Mouse (Mus musculus) layer of hippocampus, adult 8-10 months (tissue): ENCODE data around the gene Tbc1d23. TPM values are rescaled to one million over a fixed set of nuclear protein-coding genes. Genes with fewer than 3 reads are reported as not detected.
A peak's percentile ranks its signal among the peaks of the same experiment; 100 is the strongest.
"Not testable (repeated sequence)": the region's sequence is repeated elsewhere in the genome, so short reads cannot be mapped to it uniquely, and the experiment has no call there.

Experiments
- DNase-seq, 2 experiments: peaks; one replicate each; pipeline ENCODE4 v3.0.0; 2022; ENCODE audit warnings: low spot score in 2 of 2
- total RNA-seq, 4 experiments: library from RNA; stranded (reverse); gene quantifications; 2 replicates each; pipeline ENCODE4 v1.2.4; 2022

Gene Tbc1d23
- total RNA-seq: 10 to 100 TPM; 47.4 to 52.9 (median 51.1) TPM

DNA sequence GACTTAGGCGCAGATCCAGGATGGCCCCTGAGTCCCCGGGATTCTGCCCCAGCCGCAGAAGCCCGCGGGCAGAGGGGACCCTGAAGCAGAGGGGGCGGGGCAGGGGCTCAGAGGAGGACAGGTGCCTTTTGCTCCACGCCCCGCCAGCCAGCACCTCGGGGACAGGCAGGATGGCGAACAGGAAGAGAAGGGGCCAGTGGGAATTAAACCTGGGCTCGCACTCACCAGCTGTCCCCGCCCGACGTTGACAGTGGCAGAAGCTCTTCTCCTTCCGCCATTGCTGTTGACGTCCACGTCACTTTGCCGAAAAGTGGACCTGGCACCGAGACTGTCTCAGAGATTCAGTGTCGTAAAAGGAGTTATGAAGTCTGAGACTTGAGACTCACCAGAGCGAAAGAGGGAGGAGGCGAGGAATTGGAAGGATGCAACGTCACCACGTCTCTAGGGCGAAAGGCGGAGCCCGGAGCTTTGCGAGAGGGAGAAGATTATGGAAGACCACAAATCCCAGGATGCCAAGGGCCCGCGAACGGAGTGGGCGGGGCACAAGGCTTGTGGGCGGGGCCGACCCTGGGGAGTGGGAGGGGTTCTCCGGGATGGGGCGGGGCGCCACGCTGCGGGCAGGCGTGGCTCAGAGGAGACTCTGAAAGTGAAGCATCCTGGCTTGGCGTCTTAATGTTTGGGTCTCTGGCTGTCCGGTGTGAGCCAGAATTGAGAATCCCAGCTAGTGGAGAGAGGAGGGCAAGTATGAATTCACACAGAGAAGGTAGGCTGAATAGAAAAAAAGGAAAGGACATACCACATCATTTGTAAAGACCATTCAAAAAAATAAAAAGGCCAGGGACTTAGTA, at the start of gene Tbc1d23:
TSS of gene Tbc1d23 (minus strand) at position 416 of the 848 bp plus-strand sequence.
- DNase-seq: peak; percentile 96 to 99

DNA sequence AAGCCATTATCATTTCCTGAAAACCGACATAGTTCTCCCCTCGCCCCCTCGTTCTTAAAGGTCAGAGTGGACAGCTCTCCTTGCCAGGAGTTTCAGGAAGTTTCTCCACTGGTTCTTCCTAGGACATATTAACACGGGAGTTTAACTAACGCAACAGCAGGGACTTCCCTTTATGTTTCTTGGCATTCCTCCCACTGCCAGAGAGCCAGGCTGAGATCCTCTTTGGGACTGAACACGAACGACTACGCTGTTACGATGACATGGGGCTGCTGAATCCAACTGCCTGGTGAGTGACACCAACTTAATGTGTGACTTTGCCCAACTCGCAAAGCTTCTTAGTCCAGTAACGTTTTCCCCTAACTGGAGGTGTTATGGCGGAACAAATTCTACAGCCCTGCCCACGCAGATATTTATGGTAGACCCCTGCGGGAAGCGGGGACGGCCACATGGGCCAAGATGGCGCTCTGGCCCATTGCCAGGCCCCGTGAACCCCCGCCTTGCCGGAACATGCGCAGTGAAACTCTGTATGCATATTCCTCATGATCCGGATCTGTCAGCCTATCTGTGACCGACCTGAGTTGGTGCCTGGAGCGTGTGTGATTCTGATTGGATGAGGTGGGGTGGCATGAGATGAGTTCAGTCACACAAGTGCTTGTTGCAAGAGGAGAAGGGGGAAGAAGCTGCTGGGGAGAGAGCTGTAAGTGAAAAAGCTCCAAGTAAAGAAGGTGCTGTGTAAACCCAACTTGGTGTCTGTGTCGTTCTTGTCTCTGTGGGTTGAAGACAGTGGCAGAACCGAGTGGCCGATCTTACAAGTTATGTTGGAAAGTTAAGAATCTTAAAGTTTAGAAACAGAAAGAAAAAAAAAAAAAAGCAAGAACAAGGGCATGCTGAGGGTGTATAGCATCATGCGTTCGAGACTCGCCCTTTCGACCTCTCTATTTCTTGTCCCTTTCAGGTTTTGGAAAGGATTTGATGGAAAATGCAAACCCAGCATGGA, 49.2 kb upstream of the Tbc1d23 start:
- DNase-seq: no peak

DNA sequence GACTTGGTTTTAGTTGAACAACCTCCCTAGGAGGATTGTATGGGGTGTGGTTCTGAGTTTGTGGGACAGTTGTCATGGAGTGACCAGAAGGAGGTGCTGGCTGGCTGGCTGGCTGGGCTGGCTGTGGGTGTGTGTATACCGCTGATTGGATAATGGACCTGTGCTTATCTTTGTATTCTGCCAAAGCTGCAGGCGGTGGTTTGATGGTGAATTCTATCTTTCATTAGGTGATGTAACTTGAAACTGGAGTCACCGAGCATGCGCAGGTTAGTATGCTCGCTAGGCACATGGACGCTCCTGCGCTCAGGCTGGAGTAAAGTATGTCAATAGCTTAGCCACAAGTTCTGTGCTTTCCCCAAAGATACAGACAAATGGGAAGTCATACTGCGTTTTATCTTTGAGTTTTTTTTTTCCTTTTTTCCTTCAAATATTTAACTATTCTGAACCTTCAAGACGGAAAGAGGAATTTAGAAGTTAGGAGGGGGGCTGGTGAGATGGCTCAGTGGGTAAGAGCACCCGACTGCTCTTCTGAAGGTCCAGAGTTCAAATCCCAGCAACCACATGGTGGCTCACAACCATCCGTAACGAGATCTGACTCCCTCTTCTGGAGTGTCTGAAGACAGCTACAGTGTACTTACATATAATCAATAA, 47.8 kb upstream of the Tbc1d23 start:
- no peak for DNase-seq

DNA sequence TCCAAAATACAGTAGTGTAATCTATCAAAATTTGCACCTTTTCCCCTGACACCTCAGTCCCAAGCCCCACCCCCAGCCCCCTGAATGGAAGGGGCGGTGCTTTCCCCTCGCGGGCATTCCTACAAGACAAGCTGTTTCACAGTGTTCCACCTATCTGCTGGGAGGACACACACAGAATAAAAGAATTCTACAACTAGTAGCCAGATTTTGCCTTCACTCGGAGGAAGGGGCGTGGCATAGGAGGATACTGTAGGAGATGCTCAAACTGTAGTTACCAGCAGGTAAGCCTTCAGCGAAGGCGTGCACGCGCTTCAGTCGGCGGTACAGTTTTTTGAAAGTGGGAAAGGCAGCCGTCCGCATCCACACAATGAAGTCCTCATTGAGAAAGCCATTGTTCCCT, 38.4 kb upstream of the Tbc1d23 start:
- DNase-seq: no peak

DNA sequence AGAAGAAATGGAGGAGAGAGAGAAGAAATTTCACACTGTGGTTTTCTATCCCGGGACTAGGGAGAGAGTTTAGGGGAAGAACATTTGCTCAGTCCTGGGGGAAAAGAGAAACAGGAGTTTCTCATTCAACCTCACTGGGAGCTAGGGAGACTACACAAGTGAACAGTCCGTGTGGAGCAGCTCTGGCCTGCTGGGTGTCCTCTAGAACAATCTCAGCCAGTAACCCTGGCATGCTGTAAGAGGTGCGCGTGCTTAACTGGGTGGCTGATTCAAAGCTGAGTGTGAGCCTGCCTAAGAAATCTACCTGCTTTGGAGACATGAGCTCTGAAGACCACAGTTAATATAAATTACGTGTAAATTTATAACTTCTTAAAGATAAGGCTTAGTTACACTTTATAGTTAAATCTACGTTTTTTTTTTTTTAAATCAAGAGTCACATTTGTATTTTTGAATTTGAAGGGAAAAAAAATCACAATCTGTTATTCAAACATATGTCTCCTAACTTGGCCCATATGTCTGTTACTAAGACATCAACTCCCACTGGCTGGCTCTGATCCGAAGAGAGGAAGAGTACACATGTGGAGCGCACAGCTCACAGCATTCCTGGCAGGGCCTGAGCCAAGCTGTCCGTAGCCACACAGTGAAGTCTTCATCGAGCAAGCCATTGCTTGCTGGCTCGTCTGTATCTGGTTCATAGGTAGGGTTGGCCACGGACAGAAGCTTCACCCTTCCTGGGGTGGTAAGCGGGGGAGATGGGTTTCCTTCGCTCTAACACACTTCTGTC, 36.9 kb upstream of the Tbc1d23 start:
- DNase-seq: peak; percentile 56 to 75

DNA sequence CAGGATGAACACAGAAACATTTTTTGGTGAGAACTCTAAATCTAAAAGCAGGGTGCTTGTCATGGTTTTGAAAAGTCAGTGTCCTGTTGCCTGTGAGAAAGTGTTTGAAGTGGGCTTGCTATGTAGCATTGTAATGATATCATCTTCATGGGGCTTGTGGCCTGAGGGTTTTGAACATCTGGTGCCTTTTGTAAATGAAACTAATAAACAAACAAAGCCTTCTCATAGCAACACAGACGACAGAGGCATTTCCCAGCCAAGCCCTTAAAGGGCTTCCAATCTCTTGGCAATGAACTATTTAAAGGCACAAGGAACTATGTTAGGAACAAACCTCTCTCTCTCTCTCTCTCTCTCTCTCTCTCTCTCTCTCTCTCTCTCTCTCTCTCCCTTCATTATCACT, 35.8 kb upstream of the Tbc1d23 start:
- DNase-seq: no peak

DNA sequence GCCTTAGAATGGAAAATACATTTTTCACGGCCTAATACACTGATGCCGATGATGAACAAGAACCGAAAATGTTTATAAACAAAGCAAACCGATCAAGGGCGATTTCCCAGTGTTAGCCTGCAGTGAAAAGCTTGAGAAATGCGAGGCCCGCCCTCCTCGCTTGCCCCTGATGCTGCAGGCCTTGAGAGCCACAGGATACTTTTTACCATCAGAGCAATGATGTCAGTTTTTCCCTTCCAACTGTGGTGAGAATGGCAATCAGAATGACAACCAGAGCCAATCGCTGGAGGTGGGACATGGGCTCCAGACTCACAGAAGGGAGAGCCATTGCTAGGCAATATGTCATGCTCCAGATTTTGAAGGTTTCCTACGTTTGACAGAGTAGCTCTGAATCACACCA, 28.8 kb upstream of the Tbc1d23 start:
- DNase-seq: no peak

DNA sequence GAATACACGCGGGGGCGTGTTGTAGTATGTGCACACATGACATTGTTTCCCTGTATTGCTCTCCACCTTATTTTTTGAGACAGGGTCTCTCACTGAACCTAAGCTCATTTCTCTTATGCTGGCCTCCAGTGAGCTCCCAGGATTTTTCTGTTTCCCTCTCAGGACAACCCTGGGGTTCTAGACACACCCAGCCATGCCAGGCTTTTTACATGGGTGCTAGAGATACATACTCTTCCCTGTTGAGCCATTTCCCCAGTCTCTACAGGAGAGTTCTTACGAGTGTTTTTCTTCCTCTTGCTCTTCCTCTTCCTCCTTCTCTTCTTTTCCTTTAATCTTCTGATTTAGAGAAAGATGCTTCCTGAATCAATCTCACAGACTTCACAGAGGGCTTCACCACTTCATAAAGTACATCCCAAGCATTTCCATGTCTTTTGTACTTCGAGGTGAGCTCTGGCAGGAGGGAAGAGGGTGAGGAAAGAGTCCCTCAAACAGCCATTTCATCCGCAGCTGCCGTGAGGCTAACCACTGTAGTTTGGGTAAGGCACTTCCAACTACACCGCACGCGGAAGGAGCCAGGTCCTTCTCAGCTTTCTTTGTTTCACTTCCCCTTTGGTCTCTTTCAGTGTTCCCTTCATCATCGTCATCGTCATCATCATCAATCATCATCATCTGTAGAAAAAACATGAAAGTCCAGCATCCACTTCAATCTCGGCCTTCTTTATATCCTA, 28.2 kb upstream of the Tbc1d23 start:
- no peak for DNase-seq

DNA sequence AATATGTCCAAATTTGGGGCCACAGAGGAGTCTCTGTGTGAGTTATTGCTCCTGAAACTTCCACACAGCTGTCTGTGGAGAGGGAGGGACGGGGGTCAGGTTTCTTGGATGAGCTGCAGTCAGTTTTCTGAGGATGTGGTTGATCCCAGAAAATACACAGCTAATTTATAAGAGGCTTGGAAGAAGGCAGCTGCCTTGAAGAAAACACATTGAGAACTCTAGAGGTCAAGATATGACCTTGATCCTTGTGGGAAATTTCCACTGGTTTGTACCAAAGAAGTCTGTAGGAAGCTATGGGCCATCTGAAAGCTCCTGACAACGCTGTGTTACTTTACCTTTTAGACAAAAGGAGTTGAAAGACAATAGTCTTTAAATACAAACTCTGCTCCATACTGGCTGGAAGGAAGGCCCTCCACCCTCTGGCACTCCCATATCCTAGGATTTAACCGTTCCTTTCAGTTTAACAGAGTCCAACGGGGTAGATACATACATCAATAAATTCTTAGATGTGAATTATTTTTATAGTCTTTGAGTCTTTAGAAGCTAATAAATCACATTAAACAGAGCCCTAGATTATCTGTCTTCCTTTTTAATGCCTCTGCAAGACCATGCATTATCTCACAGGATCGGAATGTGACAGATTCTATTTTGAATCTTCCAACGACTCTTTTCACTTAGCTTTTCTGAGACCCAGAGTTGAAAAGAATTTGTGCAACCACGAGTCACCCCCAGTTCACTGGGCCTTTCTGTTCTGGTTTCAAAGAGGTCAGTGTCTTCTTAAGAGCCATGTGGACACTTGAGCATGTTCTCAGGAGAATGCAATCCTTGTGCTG, 20.5 kb upstream of the Tbc1d23 start:
- DNase-seq: no peak

DNA sequence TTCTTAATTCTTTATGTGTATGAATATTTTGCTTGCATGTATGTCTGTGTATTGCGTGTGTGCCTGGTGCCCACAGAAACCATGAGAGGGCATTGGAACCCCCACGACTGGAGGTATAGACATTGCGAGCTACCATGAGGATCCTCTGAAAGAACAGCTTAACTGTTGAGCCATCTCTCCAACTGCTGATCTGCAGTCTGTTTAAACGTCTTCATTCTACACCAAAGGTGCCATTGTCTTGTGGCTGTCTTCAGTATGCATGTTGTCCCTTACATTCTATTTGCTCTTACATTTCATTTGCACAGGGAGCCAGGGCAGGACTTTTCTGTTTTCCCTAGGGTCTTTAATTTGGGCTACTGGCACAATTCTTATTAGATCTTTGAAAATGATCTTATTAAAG, 19.7 kb upstream of the Tbc1d23 start:
- DNase-seq: no peak

DNA sequence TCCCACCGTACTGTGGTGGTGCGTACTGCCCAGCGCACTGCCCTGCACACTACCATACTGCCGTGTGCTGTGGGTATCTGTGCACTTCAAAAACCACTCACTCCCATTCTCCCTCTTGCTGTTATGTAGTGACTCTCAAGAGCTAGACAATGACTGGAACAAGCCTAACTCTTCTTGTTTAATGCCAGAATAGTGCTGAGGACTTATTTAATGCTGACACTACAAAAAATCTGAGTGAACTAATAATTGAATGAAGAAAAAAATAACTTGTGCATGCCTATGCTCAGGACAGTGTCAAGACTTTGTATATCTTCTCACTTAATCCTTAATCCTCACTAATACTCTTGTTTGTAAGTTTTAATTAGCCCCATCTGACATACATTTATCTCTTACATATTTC, 16.2 kb upstream of the Tbc1d23 start:
- no peak for DNase-seq

DNA sequence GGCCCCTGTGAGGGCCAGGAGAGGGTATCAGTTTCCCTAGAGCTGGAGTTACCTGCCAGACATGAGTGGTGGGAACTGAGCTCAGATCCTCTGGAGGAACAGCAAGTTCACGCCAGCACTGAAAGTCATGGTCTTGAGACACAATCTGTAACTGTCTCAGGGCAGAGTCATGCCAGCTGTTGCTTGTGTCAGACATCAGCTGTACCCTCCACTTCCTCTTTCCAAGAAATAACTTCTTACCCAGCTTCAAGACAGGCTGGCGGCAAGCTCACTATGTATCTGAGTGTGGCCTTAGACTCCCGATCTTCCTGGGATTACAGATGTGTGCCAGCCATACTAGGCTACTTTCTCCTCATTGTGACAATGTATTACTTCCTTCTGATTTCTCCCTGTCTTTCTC, 15.3 kb upstream of the Tbc1d23 start:
- no peak for DNase-seq

DNA sequence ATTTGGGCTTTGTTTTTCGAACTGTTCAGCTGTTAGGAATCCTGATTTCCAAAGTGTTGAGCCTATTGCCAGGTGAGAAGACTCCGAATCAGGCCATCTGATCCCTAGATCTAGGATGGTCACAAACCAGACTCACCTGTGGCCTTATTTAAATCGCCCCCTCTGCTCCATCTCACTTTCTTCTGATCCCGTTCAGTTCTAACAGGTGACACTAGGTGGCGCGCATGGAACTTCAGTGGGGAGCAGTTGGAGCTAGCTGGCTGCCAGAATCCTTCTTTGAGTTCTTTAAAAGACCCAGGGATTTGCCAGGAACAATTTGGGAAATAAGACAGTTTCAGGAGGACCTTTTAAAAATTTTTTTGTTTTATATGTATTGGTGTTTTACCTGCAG, 12.5 kb upstream of the Tbc1d23 start:
- DNase-seq: peak; percentile 43 to 72

DNA sequence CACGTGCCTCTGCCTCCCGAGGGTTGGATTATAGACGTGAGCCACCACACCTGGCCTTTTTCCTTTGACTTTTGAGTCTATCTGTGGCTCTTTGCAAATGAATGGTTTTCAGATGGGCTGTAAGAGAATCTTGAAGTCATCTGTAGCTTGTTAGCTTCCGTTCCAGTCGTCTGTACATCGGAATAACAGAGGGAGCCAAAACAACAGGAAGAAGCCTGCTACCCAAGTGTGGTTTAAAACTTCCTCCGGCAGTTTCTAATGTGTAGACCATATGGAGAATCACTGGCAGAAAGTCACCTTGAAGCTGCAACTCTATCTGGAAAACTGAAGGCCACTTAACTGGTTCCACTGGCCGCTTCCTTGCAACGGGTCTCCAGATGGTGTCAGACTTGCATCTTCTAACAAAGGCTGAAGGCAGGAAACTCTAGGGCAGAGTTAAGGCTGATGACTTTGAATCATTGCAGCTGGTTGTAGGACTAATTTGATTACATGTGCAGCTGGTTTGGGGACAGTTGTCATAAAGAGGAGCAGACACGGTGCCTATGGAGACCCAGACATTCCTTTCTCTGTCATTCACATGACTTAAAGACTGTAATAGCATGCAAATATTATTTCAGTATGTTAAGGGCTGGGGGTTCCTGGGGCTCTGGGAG, 12.0 kb upstream of the Tbc1d23 start:
- no peak for DNase-seq

DNA sequence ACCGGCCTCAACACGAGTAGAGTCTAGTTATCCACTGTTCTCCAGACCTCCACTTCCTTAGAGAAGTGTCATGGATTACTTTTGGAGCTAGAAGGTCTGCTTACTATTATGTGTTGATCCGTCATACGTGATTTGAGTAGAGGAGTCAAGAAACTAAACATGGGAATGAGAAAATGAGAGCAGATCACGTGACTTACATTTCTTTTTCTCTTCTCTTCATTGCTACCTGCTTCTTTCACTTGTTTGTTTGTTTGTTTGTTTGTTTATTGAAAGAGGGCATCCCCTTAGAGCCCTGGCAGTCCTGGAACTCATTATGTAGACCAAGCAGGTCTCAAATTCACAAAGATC, 11.5 kb upstream of the Tbc1d23 start:
- DNase-seq: no peak

DNA sequence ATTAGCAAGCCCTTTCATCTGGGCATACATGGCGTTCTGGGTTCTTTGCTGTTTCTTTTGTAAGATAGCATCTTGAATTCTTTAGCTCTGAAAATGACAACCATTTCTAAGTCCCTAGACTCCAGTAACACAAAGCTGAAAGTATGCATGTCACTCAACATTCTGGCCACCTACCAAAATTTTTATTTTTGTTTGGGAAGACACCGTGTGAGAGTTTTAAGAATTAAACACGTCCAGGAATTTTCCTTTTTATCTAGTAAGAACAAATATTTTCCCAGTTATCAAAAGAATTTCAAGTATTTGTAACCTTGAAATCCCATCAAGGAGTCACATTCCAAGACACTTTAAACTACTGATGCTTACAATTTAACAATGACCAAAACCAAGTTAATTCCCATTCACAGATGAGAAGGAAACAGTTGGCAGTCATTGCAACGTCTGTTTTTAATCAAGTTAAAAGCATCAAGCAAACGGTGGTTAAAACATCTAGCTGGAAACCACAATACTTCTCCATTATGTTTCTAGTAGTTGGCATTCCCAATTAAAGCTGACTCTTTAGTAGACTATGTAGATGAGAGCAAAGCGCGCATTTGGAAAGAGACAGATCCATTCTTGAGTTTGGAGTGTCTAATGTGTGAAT, 4.7 kb upstream of the Tbc1d23 start:
- no peak for DNase-seq

DNA sequence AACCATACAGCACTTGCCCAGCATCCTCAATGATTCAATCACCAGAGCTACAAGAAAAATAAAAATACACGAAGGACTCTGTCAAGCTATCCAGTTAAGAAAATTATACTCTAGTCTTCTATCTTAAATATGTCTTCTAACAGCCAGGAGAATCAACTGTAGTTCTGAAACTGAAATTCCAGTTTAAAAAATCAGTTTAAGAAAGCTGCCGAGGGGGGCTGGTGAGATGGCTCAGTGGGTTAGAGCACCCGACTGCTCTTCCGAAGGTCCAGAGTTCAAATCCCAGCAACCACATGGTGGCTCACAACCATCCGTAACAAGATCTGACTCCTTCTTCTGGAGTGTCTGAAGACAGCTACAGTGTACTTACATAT, 620 bp upstream of the Tbc1d23 start:
- DNase-seq: not testable (repeated sequence)

DNA sequence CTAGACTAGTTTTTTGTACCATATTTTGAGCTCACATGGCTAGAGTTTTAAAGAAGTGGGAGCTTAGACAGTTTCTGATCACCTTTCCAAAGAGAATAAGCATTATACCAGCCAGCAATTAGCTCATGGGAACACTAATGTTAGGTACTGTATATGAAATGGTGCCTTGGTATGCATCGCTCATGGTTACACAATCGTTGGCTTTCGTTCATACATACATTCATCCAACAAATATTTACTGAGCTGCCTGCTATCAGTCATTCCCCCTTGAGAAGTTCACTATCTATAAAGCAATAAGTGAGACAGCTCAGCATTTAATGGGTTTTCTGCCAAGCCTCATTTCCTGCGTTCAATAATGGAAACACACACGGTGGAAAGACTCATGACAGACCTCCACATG, 4.9 kb downstream of the Tbc1d23 start:
- no peak for DNase-seq

DNA sequence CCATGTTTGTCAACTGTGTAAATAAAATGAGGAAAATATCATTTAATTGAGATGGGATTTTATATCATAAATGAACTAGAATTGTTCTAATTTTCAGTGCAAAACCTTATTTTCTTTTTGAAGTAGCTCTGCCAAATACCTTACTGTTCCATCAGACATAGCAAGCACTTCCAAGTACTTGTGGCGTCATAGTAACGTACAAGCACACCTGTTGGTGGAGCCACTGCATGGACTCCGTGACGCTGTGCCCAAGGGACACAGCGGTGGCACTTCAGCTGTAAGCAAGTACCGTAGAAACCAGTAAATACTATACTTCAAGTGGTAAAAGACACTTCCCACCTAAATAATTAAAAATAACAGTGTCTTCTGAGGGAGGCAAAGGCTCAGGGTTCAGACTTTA, 10.9 kb downstream of the Tbc1d23 start:
- no peak for DNase-seq
